Mouse (Mus musculus) testis, adult 2 months (tissue): Measurements from ENCODE around the gene Dmpk. TPM values are rescaled to one million over a fixed set of nuclear protein-coding genes. Genes with fewer than 3 reads are reported as not detected.
A peak's percentile ranks its signal among the peaks of the same experiment; 100 is the strongest.

Source experiments
- H3K27ac ChIP-seq: fragments of 200-500 bp; 2 replicates; pipeline ENCODE4 v1.5.1; 2012; ENCODE audit warnings: low read depth, low read length; ENCODE audit not compliant: control insufficient read depth, insufficient read depth
- H3K27me3 ChIP-seq: fragments of 200-500 bp; 2 replicates; pipeline ENCODE4 v1.6.1; 2012; ENCODE audit warnings: mild to moderate bottlenecking, low read length, moderate library complexity; ENCODE audit not compliant: control insufficient read depth, insufficient read depth
- H3K36me3 ChIP-seq: fragments of 200-500 bp; 2 replicates; pipeline ENCODE4 v1.6.1; 2012; ENCODE audit warnings: mild to moderate bottlenecking, low read length; ENCODE audit not compliant: control insufficient read depth, insufficient read depth
- H3K4me1 ChIP-seq: fragments of 200-500 bp; 2 replicates; pipeline ENCODE4 v1.6.1; 2012; ENCODE audit warnings: low read length; ENCODE audit not compliant: control insufficient read depth, insufficient read depth
- H3K4me3 ChIP-seq: fragments of 200-500 bp; 2 replicates; pipeline ENCODE4 v1.5.1; 2012; ENCODE audit warnings: low read depth, mild to moderate bottlenecking, low read length, moderate library complexity, mixed read lengths; ENCODE audit not compliant: control insufficient read depth
- CTCF ChIP-seq: fragments of 200-500 bp; IDR thresholded peaks from 2 replicates; pipeline ENCODE4 v1.5.1; 2012; ENCODE audit warnings: low read depth, mild to moderate bottlenecking, inconsistent platforms, low read length, moderate library complexity; ENCODE audit not compliant: control insufficient read depth, insufficient read depth, insufficient replicate concordance
- POLR2A ChIP-seq: fragments of 200-500 bp; IDR thresholded peaks from 2 replicates; pipeline ENCODE4 v1.6.1; 2012; ENCODE audit warnings: low read depth, mild to moderate bottlenecking, inconsistent platforms, low read length, moderate library complexity; ENCODE audit not compliant: control insufficient read depth
- polyA plus RNA-seq: library from polyadenylated mRNA; depleted of rRNA; stranded (reverse); fragments of >200 nt; gene quantifications from 2 replicates; pipeline ENCODE4 v1.2.3, GENCODE M21; 2012; rRNA removed

The Dmpk gene
- polyA plus RNA-seq, result 75.3 and 91.2 TPM in 2 replicates

DNA sequence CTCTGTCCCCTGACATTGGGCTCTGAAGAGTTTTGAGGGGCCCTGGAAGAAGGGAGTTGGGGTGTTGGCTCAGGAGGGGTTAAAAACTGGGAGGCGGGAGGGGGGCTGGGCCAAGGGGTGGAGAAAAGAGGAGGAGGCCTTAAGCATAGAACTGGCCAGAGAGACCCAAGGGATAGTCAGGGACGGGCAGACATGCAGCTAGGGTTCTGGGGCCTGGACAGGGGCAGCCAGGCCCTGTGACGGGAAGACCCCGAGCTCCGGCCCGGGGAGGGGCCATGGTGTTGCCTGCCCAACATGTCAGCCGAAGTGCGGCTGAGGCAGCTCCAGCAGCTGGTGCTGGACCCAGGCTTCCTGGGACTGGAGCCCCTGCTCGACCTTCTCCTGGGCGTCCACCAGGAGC is at the start of gene Dmpk:
TSS of gene Dmpk (plus strand) at position 149 of the 400 bp plus-strand sequence.
- Histone ChIP-seq H3K4me3 (peak within 1 kb of the TSS; percentile 48), H3K27me3 (no peaks in the 10 kb centered on the region), H3K36me3 (no peaks in the 10 kb centered on the region; the same call in 1 of the 2 replicates), H3K27ac (peak within 1 kb of the TSS; percentile 59), H3K4me1 (peaks cover 20% of the 10 kb centered on the region)
- TF ChIP-seq CTCF (no peak), POLR2A (no peak)

- no peak for TF ChIP-seq POLR2A
- no peak for TF ChIP-seq CTCF
- H3K4me3 ChIP-seq, result no peak overlapping the region
- H3K36me3 ChIP-seq, result no peaks in the 10 kb centered on the region; the same call in none of the 2 replicates
- H3K27me3 ChIP-seq, result no peaks in the 10 kb centered on the region
- no peaks in the 10 kb centered on the region for H3K4me1 ChIP-seq
- no peak overlapping the region for H3K27ac ChIP-seq
Measured at GRCm38 (mm10) chr7:19044616-19045015, 39.0 kb upstream of the Dmpk start.

DNA sequence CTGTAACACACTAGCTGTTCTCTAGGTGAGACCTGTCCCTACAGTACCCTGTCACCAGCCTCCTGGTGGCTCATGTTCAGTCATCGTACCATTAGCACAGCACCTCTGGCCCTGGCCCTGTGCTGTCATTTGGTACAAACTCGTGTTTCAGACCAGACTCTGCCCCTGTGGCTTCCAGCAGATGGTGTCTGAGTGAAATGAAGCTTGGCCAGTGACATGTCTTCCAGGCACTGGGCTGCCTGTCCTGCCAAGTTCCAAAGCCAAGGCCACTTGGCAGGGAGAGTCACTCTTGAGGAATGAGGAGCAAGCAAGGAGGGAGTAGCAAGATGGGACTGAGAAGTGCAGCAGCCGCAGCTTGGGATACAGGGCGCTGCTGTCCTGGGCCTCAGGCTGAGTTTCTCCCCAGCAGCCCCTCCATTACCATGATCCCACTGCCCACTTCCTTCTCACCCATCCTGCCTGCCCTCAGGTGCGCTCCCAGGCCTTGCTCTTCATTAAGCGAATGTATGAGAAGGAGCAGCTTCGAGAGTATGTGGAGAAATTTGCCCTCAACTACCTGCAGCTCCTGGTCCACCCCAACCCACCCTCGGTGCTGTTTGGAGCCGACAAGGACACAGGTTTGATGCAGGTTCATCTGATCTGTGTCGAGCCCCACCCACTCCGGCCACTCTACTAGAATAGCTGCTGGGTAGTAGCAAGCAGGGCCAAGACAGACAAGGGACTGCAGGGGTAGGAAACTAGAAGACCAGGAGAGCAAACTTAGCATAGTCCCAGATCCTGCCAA is 37.2 kb upstream of the Dmpk start:
- Histone ChIP-seq H3K27ac (peak overlapping the region; percentile 46; the same call in 1 of the 2 replicates), H3K4me1 (no peaks in the 10 kb centered on the region), H3K27me3 (no peaks in the 10 kb centered on the region), H3K36me3 (no peaks in the 10 kb centered on the region; the same call in 1 of the 2 replicates), H3K4me3 (no peak overlapping the region)
- TF ChIP-seq CTCF, result no peak
- TF ChIP-seq POLR2A, result no peak

GRCm38 (mm10) chr7:19048006-19048527 is 35.6 kb upstream of the Dmpk start:
- no peak overlapping the region for H3K4me3 ChIP-seq
- H3K4me1 ChIP-seq, result peaks cover under 1% of the 10 kb centered on the region; the same call in 1 of the 2 replicates
- no peaks in the 10 kb centered on the region; the same call in 1 of the 2 replicates for H3K36me3 ChIP-seq
- H3K27me3 ChIP-seq, result no peaks in the 10 kb centered on the region
- TF ChIP-seq POLR2A (no peak), CTCF (no peak)
- H3K27ac ChIP-seq, result no peak overlapping the region

GRCm38 (mm10) chr7:19049252-19049651 is 34.4 kb upstream of the Dmpk start:
- H3K27me3 ChIP-seq, result no peaks in the 10 kb centered on the region
- TF ChIP-seq CTCF (no peak), POLR2A (no peak)
- H3K36me3 ChIP-seq, result no peaks in the 10 kb centered on the region
- H3K27ac ChIP-seq, result no peak overlapping the region
- peaks cover 10% of the 10 kb centered on the region for H3K4me1 ChIP-seq
- H3K4me3 ChIP-seq, result no peak overlapping the region

GRCm38 (mm10) chr7:19050172-19050571 is 33.5 kb upstream of the Dmpk start:
- no peak overlapping the region for H3K27ac ChIP-seq
- H3K36me3 ChIP-seq, result no peaks in the 10 kb centered on the region
- H3K4me3 ChIP-seq, result peak overlapping the region; percentile 32
- TF ChIP-seq POLR2A, result no peak
- no peak for TF ChIP-seq CTCF
- H3K4me1 ChIP-seq, result peaks cover 12% of the 10 kb centered on the region
- no peaks in the 10 kb centered on the region for H3K27me3 ChIP-seq

DNA sequence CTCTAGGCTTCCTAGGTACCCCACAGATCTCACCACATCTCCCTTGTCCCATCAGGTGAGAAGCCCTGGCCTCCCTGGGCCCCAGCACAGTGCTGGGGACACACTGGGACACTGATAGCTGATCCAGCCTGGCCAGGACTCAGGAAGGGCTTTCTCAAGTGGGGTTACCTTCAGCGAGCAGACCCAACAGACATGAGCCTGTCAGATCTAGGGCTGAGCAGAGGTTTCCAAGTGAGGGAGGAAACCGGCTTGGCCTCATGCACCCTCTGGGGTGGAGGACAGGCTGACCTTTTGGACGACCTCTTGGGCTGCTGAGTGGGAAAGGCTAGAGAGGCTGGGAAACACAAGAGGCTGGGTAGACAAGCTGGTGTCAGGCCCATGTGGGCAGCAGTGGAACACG is 32.5 kb upstream of the Dmpk start:
- TF ChIP-seq POLR2A (no peak), CTCF (no peak)

More for the DNA sequence above, 32.5 kb upstream of the Dmpk start:
- peak overlapping the region; percentile 72 for H3K4me3 ChIP-seq
- no peaks in the 10 kb centered on the region for H3K36me3 ChIP-seq
- no peaks in the 10 kb centered on the region for H3K27me3 ChIP-seq
- no peak overlapping the region for H3K27ac ChIP-seq
- peaks cover 13% of the 10 kb centered on the region for H3K4me1 ChIP-seq
